Mouse (Mus musculus) MEL (cell line): ENCODE results near the gene Btg1. TPM values are rescaled to one million over a fixed set of nuclear protein-coding genes. Genes with fewer than 3 reads are reported as not detected.

Experiments used
- DNase-seq: peaks from one replicate; pipeline ENCODE4 v3.0.0; 2011; ENCODE audit warnings: low read depth, low spot score
- H3K27ac ChIP-seq: 2 replicates; pipeline ENCODE4 v1.5.1; 2012; ENCODE audit warnings: low read depth, mild to moderate bottlenecking, control low read depth, low read length, moderate library complexity; ENCODE audit not compliant: control insufficient read depth
- H3K27me3 ChIP-seq, 2 experiments: fragments of 150-350 bp in 1 of 2; sonication (generic) in 1 of 2; 2 replicates each; pipeline ENCODE4 v1.6.1; 2012; ENCODE audit warnings: low read length in 2 of 2, mild to moderate bottlenecking in 2 of 2, improper control_type of control experiment in 1 of 2, moderate library complexity in 1 of 2; ENCODE audit not compliant: insufficient read depth in 2 of 2, control insufficient read depth in 1 of 2
- H3K36me3 ChIP-seq, 2 experiments: 2 replicates each; pipeline ENCODE4 v1.6.1; 2012 to 2014; ENCODE audit warnings: low read length in 2 of 2, improper control_type of control experiment in 1 of 2, inconsistent platforms in 1 of 2, mild to moderate bottlenecking in 1 of 2; ENCODE audit not compliant: insufficient read depth in 2 of 2, control insufficient read depth in 1 of 2
- H3K4me1 ChIP-seq, 2 experiments: fragments of 150-350 bp in 1 of 2; sonication (generic) in 1 of 2; 2 replicates each; pipeline ENCODE4 v1.6.1; 2012; ENCODE audit warnings: low read length in 2 of 2, improper control_type of control experiment in 1 of 2, mild to moderate bottlenecking in 1 of 2; ENCODE audit not compliant: insufficient read depth in 2 of 2, control insufficient read depth in 1 of 2
- H3K4me3 ChIP-seq, 2 experiments: fragments of 150-350 bp in 1 of 2; sonication (generic) in 1 of 2; 2 replicates each; pipeline ENCODE4 v1.5.1; 2012; ENCODE audit warnings: low read depth in 2 of 2, low read length in 2 of 2, mild to moderate bottlenecking in 2 of 2, moderate library complexity in 2 of 2, control low read depth in 1 of 2, improper control_type of control experiment in 1 of 2; ENCODE audit not compliant: control insufficient read depth in 1 of 2, insufficient read depth in 1 of 2
- H3K79me2 ChIP-seq: 2 replicates; pipeline ENCODE4 v1.6.1; 2012; ENCODE audit warnings: mild to moderate bottlenecking, low read length, moderate library complexity; ENCODE audit not compliant: control insufficient read depth, poor library complexity, insufficient read depth
- H3K9ac ChIP-seq: 2 replicates; pipeline ENCODE4 v1.6.1; 2012; ENCODE audit warnings: low read depth, mild to moderate bottlenecking, control low read depth, low read length, moderate library complexity; ENCODE audit not compliant: control insufficient read depth, poor library complexity, severe bottlenecking
- H3K9me3 ChIP-seq: fragments of 150-350 bp; sonication (generic); replicated peaks from 2 replicates; pipeline ENCODE4 v1.6.1; 2012; ENCODE audit warnings: mild to moderate bottlenecking, low read length, improper control_type of control experiment, moderate library complexity; ENCODE audit not compliant: insufficient read depth
- CHD1 ChIP-seq: IDR thresholded peaks from 2 replicates; pipeline ENCODE4 v1.6.1; 2012; ENCODE audit warnings: low read depth, mild to moderate bottlenecking, inconsistent platforms, low read length, improper control_type of control experiment
- EP300 ChIP-seq, 2 experiments: IDR thresholded peaks; 2 replicates each; pipeline ENCODE4 v1.6.1; 2011; ENCODE audit warnings: improper control_type of control experiment in 2 of 2, low read length in 2 of 2, low read depth in 1 of 2, mild to moderate bottlenecking in 1 of 2
- ETS1 ChIP-seq: IDR thresholded peaks from 2 replicates; pipeline ENCODE4 v1.6.1; 2012; ENCODE audit warnings: low read depth, mild to moderate bottlenecking, inconsistent platforms, low read length, improper control_type of control experiment, moderate library complexity
- GABPA ChIP-seq: IDR thresholded peaks from 2 replicates; pipeline ENCODE4 v1.6.1; 2012; ENCODE audit warnings: low read depth, mild to moderate bottlenecking, inconsistent platforms, low read length, improper control_type of control experiment, moderate library complexity
- GATA1 ChIP-seq: IDR thresholded peaks from 2 replicates; pipeline ENCODE4 v1.6.1; 2011; ENCODE audit warnings: low read depth, low read length, improper control_type of control experiment
- MAZ ChIP-seq: IDR thresholded peaks from 2 replicates; pipeline ENCODE4 v1.6.1; 2012; ENCODE audit warnings: low read depth, mild to moderate bottlenecking, inconsistent platforms, low read length, improper control_type of control experiment
- MYC ChIP-seq: IDR thresholded peaks from 2 replicates; pipeline ENCODE4 v1.6.1; 2011; ENCODE audit warnings: low read depth, mild to moderate bottlenecking, low read length, improper control_type of control experiment, moderate library complexity
- POLR2AphosphoS2 ChIP-seq: IDR thresholded peaks from 2 replicates; pipeline ENCODE4 v1.6.1; 2011; ENCODE audit warnings: low read length, improper control_type of control experiment
- RAD21 ChIP-seq: IDR thresholded peaks from 2 replicates; pipeline ENCODE4 v1.6.1; 2011; ENCODE audit warnings: mild to moderate bottlenecking, low read depth, low read length, improper control_type of control experiment
- TBP ChIP-seq: IDR thresholded peaks from 2 replicates; pipeline ENCODE4 v1.8.0; 2011; ENCODE audit warnings: low read depth, low read length, improper control_type of control experiment
- TCF12 ChIP-seq: IDR thresholded peaks from 2 replicates; pipeline ENCODE4 v1.6.1; 2014; ENCODE audit warnings: low read depth, mild to moderate bottlenecking, inconsistent platforms, low read length, improper control_type of control experiment, moderate library complexity
- ZC3H11A ChIP-seq: IDR thresholded peaks from 2 replicates; pipeline ENCODE4 v1.6.1; 2012; ENCODE audit warnings: low read depth, mild to moderate bottlenecking, inconsistent platforms, low read length, improper control_type of control experiment
- ZMIZ1 ChIP-seq: IDR thresholded peaks from 2 replicates; pipeline ENCODE4 v1.6.1; 2012; ENCODE audit warnings: low read depth, mild to moderate bottlenecking, inconsistent platforms, low read length, improper control_type of control experiment, moderate library complexity
- ZNF384 ChIP-seq: IDR thresholded peaks from 2 replicates; pipeline ENCODE4 v1.6.1; 2012; ENCODE audit warnings: low read depth, mild to moderate bottlenecking, inconsistent platforms, low read length, improper control_type of control experiment
- polyA plus RNA-seq, 2 experiments: library from polyadenylated mRNA; stranded (reverse) in 1 of 2; unstranded in 1 of 2; fragments of >175 nt in 1 of 2; fragments of >200 nt in 1 of 2; gene quantifications; 2 replicates each; pipeline versions ENCODE4 v1.2.1 to v1.2.4; 2012; ENCODE audit warnings: low replicate concordance in 2 of 2, low read depth in 1 of 2; ENCODE audit not compliant: insufficient read length in 2 of 2, insufficient read depth in 1 of 2, missing spikeins in 1 of 2
- total RNA-seq: library from RNA; depleted of rRNA; stranded (reverse); fragments of 300-350 nt; gene quantifications from 2 replicates; pipeline ENCODE4 v1.2.3, GENCODE M21; 2012

Gene Btg1
- total and polyA plus RNA-seq, 3 experiments = 2.0 to 4.8 TPM; not detected in 1

- Histone ChIP-seq H3K27ac (no peak overlapping the region), H3K36me3 (peaks cover 0 to 3% of the 10 kb centered on the region in 2 experiments; a peak in 2 of 4 replicates), H3K9ac (no peak overlapping the region), H3K9me3 (no peaks in the 10 kb centered on the region), H3K4me1 (peaks cover 0 to 8% of the 10 kb centered on the region in 2 experiments; a peak in 2 of 4 replicates), H3K27me3 (no peaks in the 10 kb centered on the region), H3K4me3 (no peak overlapping the region), H3K79me2 (peaks cover 2% of the 10 kb centered on the region; the same call in 1 of the 2 replicates)
- TF ChIP-seq GATA1 = no peak
- no peak for TF ChIP-seq ETS1
- TF ChIP-seq TBP = no peak
- no peak for DNase-seq
Observed at GRCm38 (mm10) chr10:96626120-96626750, 9.4 kb downstream of the Btg1 start.

- Histone ChIP-seq H3K36me3 (peaks cover 0 to 3% of the 10 kb centered on the region in 2 experiments; a peak in 2 of 4 replicates), H3K9me3 (no peaks in the 10 kb centered on the region), H3K4me3 (no peak overlapping the region)
- DNase-seq = no peak
- TF ChIP-seq MYC = no peak
- TF ChIP-seq CHD1 = no peak
- no peak for TF ChIP-seq ZMIZ1
- no peak for TF ChIP-seq TCF12
- no peak for TF ChIP-seq ZC3H11A
- TF ChIP-seq GABPA = no peak
- no peak for TF ChIP-seq POLR2AphosphoS2
- no peak for TF ChIP-seq ZNF384
- TF ChIP-seq RAD21 = no peak
- no peak for TF ChIP-seq EP300 (IDR thresholded peaks at IDR 0.05; ENCODE audit: low read depth in 1 of 2, low read length in 2 of 2)
- no peak for TF ChIP-seq MAZ
- TF ChIP-seq, all 39 proteins: peak for 0
- Histone ChIP-seq H3K79me2 (no peaks in the 10 kb centered on the region), H3K4me1 (peaks cover 0 to 5% of the 10 kb centered on the region in 2 experiments; a peak in 2 of 4 replicates), H3K27ac (no peak overlapping the region), H3K27me3 (no peaks in the 10 kb centered on the region), H3K9ac (no peak overlapping the region)
Observed at GRCm38 (mm10) chr10:96627332-96627731, 10.5 kb downstream of the Btg1 start.
